Mouse (Mus musculus): ENCODE measurements around the gene Elobl. TPM values are rescaled to one million over a fixed set of nuclear protein-coding genes. Genes with fewer than 3 reads are reported as not detected.
A peak's percentile ranks its signal among the peaks of the same experiment; 100 is the strongest.

Gene Elobl
- total and polyA plus RNA-seq, 3 experiments, result not detected

GRCm38 (mm10) chr11:88973776-88974701, 7.3 kb upstream of the Elobl start (continued):
- TF ChIP-seq UBTF (IDR thresholded peaks at IDR 0.05; ENCODE audit: low read depth, low read length) (no peak), PAX5 (IDR thresholded peaks at IDR 0.05; ENCODE audit: low read length) (no peak), HCFC1 (IDR thresholded peaks at IDR 0.05; ENCODE audit: low read depth, low read length) (peak; percentile 87), MYC (IDR thresholded peaks at IDR 0.05; ENCODE audit: low read depth, low read length) (peak; percentile 97), MXI1 (IDR thresholded peaks at IDR 0.05; ENCODE audit: low read depth, low read length) (peak; percentile 93), EP300 (IDR thresholded peaks at IDR 0.05; ENCODE audit: low read length) (no peak), ZKSCAN1 (IDR thresholded peaks at IDR 0.05; ENCODE audit: borderline replicate concordance, low read depth, low read length) (no peak), NELFE (IDR thresholded peaks at IDR 0.05; ENCODE audit: low read depth, low read length) (peak; percentile 90), SIN3A (IDR thresholded peaks at IDR 0.05; ENCODE audit: low read length) (peak; percentile 80), MAFK (IDR thresholded peaks at IDR 0.05; ENCODE audit: insufficient replicate concordance, low read length) (no peak), POLR2A (IDR thresholded peaks at IDR 0.05; ENCODE audit: low read depth, low read length) (peak; percentile 93), SMC3 (IDR thresholded peaks at IDR 0.05; ENCODE audit: low read depth, low read length) (peak; percentile 84)

- Histone ChIP-seq H3K4me3 (replicated peaks in 1 of 3; ENCODE audit: low read depth in 2 of 3, low read length in 2 of 3, poor library complexity in 1 of 3) (no peak within 1 kb of the TSS), H3K36me3 (replicated peaks in 1 of 2; ENCODE audit: control insufficient read depth in 1 of 2, insufficient read depth in 1 of 2, low read length in 1 of 2) (peaks cover 0 to 2% of the 10 kb centered on the region in 2 experiments), H3K27ac (ENCODE audit: insufficient read depth, low read depth) (no peak within 1 kb of the TSS), H3K4me2 (ENCODE audit: insufficient read depth, low read depth, poor library complexity, severe bottlenecking) (no peak within 1 kb of the TSS), H3K27me3 (replicated peaks) (peaks cover 27% of the 10 kb centered on the region), H3K9ac (ENCODE audit: insufficient read depth, low read depth) (no peak within 1 kb of the TSS), H3K79me2 (replicated peaks; ENCODE audit: control insufficient read depth, extremely low read depth, insufficient read depth, poor library complexity, severe bottlenecking) (peaks cover 9% of the 10 kb centered on the region), H3K4me1 (ENCODE audit: control insufficient read depth in 1 of 2, insufficient read depth in 2 of 2) (peaks cover 5 to 16% of the 10 kb centered on the region in 2 experiments; a peak in 3 of 4 replicates), H3K9me3 (replicated peaks; ENCODE audit: low read length) (no peaks in the 10 kb centered on the region)
- dilution Hi-C loops (cut with MboI; ENCODE audit: extremely low pct_ligation_motif_present, extremely low pct_unique_long_range_greater_than_20kb, low sequenced_read_pairs), result no loop called here
- DNase-seq (ENCODE audit: extremely low read depth), result no peak
- in situ Hi-C loops (cut with MboI; ENCODE audit: low pct_ligation_motif_present, low pct_unique_long_range_greater_than_20kb, low sequenced_read_pairs), result no loop called here
- TF ChIP-seq TBP (conservative IDR thresholded peaks at IDR 0.05; ENCODE audit: low read depth, low read length) (no peak), MXI1 (IDR thresholded peaks at IDR 0.05; ENCODE audit: low read depth, low read length) (no peak), JUND (conservative IDR thresholded peaks at IDR 0.05; ENCODE audit: low read depth, low read length) (no peak), ZNF384 (IDR thresholded peaks at IDR 0.05; ENCODE audit: low read depth, low read length) (no peak), UBTF (IDR thresholded peaks at IDR 0.05; ENCODE audit: low read depth, low read length) (no peak), POLR2A (IDR thresholded peaks at IDR 0.05; ENCODE audit: low read depth, low read length) (no peak), JUN (IDR thresholded peaks at IDR 0.05; ENCODE audit: insufficient read depth, low read depth, low read length) (no peak), SMC3 (IDR thresholded peaks at IDR 0.05; ENCODE audit: low read depth, low read length) (no peak), MAZ (IDR thresholded peaks at IDR 0.05; ENCODE audit: low read depth, low read length) (no peak), BHLHE40 (IDR thresholded peaks at IDR 0.05; ENCODE audit: low read depth, low read length) (no peak), NRF1 (IDR thresholded peaks at IDR 0.05; ENCODE audit: low read depth, low read length) (0 out of 2 replicates have a peak, but pooled peaks have one; percentile 21), PAX5 (IDR thresholded peaks at IDR 0.05; ENCODE audit: low read length) (no peak), KAT2A (IDR thresholded peaks at IDR 0.05; ENCODE audit: insufficient replicate concordance, low read length) (0 out of 2 replicates have a peak, but pooled peaks have one; percentile 29), NELFE (IDR thresholded peaks at IDR 0.05; ENCODE audit: low read depth, low read length) (0 out of 2 replicates have a peak, but pooled peaks have one; percentile 17), HCFC1 (IDR thresholded peaks at IDR 0.05; ENCODE audit: low read depth, low read length) (no peak; the same call in 1 of the 2 replicates), ETS1 (conservative IDR thresholded peaks at IDR 0.05; ENCODE audit: low read depth, low read length) (no peak), EP300 (IDR thresholded peaks at IDR 0.05; ENCODE audit: low read length) (peak; percentile 30; the same call in 1 of the 2 replicates), IRF4 (IDR thresholded peaks at IDR 0.05; ENCODE audit: low read depth, low read length) (0 out of 2 replicates have a peak, but pooled peaks have one; percentile 20), CHD1 (IDR thresholded peaks at IDR 0.05; ENCODE audit: low read depth, low read length) (no peak), POLR2AphosphoS2 (IDR thresholded peaks at IDR 0.05; ENCODE audit: low read depth, low read length) (no peak), ZC3H11A (IDR thresholded peaks at IDR 0.05; ENCODE audit: low read depth, low read length) (no peak), USF1 (IDR thresholded peaks at IDR 0.05; ENCODE audit: low read depth, low read length) (no peak), RCOR1 (conservative IDR thresholded peaks at IDR 0.05; ENCODE audit: low read depth, low read length) (no peak), USF2 (conservative IDR thresholded peaks at IDR 0.05; ENCODE audit: low read depth, low read length) (no peak; the same call in 1 of the 2 replicates), ZMIZ1 (IDR thresholded peaks at IDR 0.05; ENCODE audit: low read depth, low read length) (no peak), MAFK (IDR thresholded peaks at IDR 0.05; ENCODE audit: insufficient replicate concordance, low read length) (no peak)
Measured at GRCm38 (mm10) chr11:88970202-88970732, 3.5 kb upstream of the Elobl start, which contains the start of gene Coil. TSS of gene Coil (plus strand) at chr11:88970252.

Measured in CH12.LX (cell line).